Mouse (Mus musculus) thymus, adult 2 months (tissue): ENCODE data around the gene 2410004B18Rik. TPM values are rescaled to one million over a fixed set of nuclear protein-coding genes. Genes with fewer than 3 reads are reported as not detected.

Experiments
- DNase-seq: peaks from one replicate; pipeline ENCODE4 v3.0.0; 2021
- H3K27ac ChIP-seq: fragments of 200-500 bp; 2 replicates; pipeline ENCODE4 v1.5.1; 2012; ENCODE audit warnings: low read length, control low read depth; ENCODE audit not compliant: control insufficient read depth, insufficient read depth
- H3K27me3 ChIP-seq: fragments of 200-500 bp; 2 replicates; pipeline ENCODE4 v1.6.1; 2012; ENCODE audit warnings: mild to moderate bottlenecking, low read length, moderate library complexity, mixed read lengths; ENCODE audit not compliant: control insufficient read depth, insufficient read depth
- H3K36me3 ChIP-seq: fragments of 200-500 bp; 2 replicates; pipeline ENCODE4 v1.6.1; 2012; ENCODE audit warnings: mild to moderate bottlenecking, low read length, moderate library complexity; ENCODE audit not compliant: control insufficient read depth, insufficient read depth
- H3K4me1 ChIP-seq: fragments of 200-500 bp; replicated peaks from 2 replicates; pipeline ENCODE4 v1.6.1; 2012; ENCODE audit warnings: low read length; ENCODE audit not compliant: control insufficient read depth, insufficient read depth
- H3K4me3 ChIP-seq: fragments of 200-500 bp; 2 replicates; pipeline ENCODE4 v1.5.1; 2012; ENCODE audit warnings: mild to moderate bottlenecking, low read length, control low read depth, moderate library complexity; ENCODE audit not compliant: control insufficient read depth, insufficient read depth
- CTCF ChIP-seq: fragments of 200-500 bp; IDR thresholded peaks from 2 replicates; pipeline ENCODE4 v1.5.1; 2012; ENCODE audit warnings: mild to moderate bottlenecking, control low read depth, low read length, moderate library complexity, borderline replicate concordance; ENCODE audit not compliant: control insufficient read depth, poor library complexity, insufficient read depth; ENCODE audit errors: extremely low read depth
- POLR2A ChIP-seq: fragments of 200-500 bp; IDR thresholded peaks from 2 replicates; pipeline ENCODE4 v1.6.1; 2012; ENCODE audit warnings: mild to moderate bottlenecking, low read length, control low read depth, moderate library complexity; ENCODE audit not compliant: control insufficient read depth, poor library complexity, insufficient read depth; ENCODE audit errors: extremely low read depth
- WGBS: fragments of 180-500 bp; shearing (Covaris S2); methylation state at CpG from one replicate; pipeline ENCODE4 v1.1.7; 2018; 5-methylcytosine and 5-hydroxymethylcytosine counted together
- polyA plus RNA-seq: library from polyadenylated mRNA; depleted of rRNA; stranded (reverse); fragments of >200 nt; gene quantifications from 2 replicates; pipeline ENCODE4 v1.2.3, GENCODE M21; 2012

The 2410004B18Rik gene
- polyA plus RNA-seq, 1 experiment, result 20.6 TPM

DNA sequence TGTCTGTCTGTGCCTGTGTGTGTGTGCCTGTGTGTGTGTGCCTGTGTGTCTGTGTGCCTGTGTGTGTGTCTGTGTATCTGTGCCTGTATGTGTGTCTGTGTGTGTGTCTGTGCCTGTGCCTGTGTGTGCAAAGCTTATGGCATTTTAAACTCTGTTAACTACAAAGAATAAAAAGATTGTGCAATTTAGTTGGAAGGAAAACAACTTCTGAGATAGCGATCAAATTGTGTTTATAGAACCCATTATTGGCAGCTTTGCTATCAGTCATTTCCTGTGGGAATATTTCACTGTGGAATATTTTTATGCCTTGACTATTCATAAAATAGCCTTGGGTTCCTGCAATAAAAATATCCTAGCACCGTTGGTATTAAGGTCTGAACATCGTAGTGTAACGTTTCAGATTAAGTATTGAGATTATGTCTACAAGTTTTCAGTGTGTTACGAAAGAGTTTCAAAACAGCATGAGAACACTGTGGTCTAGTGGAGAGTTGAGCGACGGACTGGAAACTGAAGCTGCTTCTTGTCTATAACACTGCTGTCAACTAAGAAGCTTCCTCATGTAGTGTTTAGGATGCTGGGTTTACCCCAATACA is 47.6 kb downstream of the 2410004B18Rik start:
- H3K36me3 ChIP-seq, result no peaks in the 10 kb centered on the region
- no peak for TF ChIP-seq CTCF
- no peak for TF ChIP-seq POLR2A
- no peak overlapping the region for H3K4me3 ChIP-seq
- no peak for DNase-seq
- peaks cover 17% of the 10 kb centered on the region for H3K4me1 ChIP-seq
- no peak overlapping the region for H3K27ac ChIP-seq
- H3K27me3 ChIP-seq, result no peaks in the 10 kb centered on the region; the same call in 1 of the 2 replicates
- 92% methylated on average over 7 of the region's 7 CpGs for WGBS

DNA sequence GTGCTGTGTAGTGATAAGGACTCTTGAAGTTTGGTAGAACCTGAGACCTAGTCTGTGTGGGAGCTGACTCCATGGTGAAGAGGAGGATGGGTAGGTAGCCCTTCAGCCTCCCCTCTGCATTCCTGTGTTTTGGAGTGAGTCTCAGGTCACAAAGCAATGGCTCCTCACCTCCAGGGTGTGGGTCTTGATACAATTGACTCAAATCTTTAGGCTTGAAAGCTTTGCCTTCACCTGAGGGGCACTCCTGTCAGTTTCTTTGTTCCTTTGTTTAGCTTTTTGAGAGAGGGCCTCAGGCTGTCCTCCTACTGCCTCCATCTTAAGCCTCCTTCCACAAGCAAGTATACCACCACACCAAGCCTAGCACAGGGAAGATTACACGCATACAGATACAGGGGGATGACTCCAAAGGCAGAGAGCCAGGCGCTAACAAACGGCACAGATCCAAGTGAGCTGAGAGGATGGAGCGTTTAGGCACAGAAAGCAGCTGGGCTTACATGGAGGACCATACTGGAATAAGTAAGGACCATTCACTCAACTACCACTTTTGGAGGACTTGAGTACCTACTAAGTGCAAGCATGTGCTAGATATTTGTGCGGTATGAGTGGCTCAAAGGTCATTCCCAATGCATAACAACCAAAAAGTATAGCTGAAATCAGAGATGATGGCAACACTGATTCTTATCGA is 48.6 kb downstream of the 2410004B18Rik start:
- no peaks in the 10 kb centered on the region; the same call in 1 of the 2 replicates for H3K27me3 ChIP-seq
- H3K36me3 ChIP-seq, result no peaks in the 10 kb centered on the region
- no peak for DNase-seq
- TF ChIP-seq POLR2A (no peak), CTCF (no peak)
- 89% methylated on average over 6 of the region's 6 CpGs for WGBS
- H3K4me3 ChIP-seq, result no peak overlapping the region
- H3K4me1 ChIP-seq, result peaks cover 17% of the 10 kb centered on the region
- H3K27ac ChIP-seq, result no peak overlapping the region

DNA sequence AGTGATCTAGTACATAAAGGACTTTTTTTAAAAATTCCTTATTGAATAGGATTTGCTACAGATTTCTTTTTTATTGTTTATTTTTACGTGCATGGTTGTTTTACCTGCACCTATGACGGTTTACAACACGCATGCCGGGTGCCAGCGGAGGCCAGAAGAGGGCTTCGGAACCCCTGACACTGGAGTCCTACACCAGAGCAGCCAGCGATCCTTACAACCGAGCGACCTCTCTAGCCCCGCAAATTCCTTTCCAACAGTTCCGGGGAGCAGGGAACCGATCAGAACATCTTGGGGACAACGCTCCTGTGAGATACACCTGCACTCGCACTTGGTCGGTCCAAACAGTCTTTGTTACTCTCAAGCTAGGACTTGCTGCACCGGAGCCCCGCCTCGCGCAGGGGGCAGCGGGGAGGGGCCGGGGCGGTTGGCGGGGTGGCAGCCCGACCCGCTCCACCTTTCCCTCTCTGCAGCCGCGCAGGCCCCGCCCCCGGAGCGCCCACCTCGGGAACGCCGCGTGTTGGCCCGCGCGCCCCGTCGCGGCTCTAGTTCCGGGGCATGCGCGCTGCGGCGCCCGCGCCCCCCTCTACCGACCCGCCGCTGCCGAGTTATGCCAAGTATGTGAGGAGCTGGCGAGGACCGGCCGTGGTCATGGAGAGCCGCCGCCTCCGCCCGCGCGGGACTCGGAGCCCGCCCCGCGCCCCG is 49.6 kb downstream of the 2410004B18Rik start, which contains the start of gene Syde2:
TSS of gene Syde2 (plus strand) at position 603 of the 702 bp plus-strand sequence.
- Histone ChIP-seq H3K4me3 (peak within 1 kb of the TSS; percentile 67), H3K27me3 (no peaks in the 10 kb centered on the region; the same call in 1 of the 2 replicates), H3K36me3 (no peaks in the 10 kb centered on the region), H3K27ac (no peak within 1 kb of the TSS), H3K4me1 (peaks cover 20% of the 10 kb centered on the region)
- under 1% methylated on average over 65 of the region's 65 CpGs for WGBS
- TF ChIP-seq POLR2A (peak; percentile 39; the same call in 1 of the 2 replicates), CTCF (no peak)
- DNase-seq, result peak; percentile 89

DNA sequence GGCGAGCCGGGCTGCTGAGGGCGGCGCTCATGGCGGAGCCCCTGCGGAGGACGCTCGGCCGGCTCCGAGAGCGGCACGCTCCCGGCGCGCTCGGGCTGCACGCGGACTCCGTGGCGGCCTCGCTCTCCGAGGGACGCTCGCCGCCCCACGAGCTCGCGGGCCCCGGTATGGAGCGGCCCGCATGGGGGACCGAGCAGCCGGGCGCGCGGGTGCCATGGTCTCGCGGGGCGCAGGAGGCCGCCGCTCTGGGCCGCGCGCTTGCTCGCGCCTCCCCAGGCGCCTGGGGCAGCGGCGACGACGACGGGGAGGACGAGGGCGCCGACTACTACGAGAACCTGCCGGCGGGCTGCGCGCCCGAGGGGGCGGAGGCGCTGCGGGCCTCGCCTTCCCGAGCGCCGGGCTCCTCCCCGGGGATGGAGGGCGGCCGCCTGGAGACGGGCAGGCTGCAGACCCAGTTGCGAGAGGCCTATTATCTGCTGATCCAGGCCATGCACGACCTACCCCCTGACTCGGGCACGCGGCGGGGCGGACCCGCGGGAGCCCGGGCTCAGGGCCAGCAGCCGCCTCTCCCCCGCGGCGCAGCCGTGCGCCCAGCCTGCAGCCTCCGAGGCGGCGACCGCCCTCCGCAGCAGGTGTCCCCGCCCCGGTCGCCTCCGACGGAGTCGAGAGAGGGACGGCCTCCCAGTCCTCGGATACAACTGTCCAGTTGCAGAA is 50.3 kb downstream of the 2410004B18Rik start:
- Histone ChIP-seq H3K27ac (no peak overlapping the region), H3K27me3 (no peaks in the 10 kb centered on the region; the same call in 1 of the 2 replicates), H3K4me3 (peak overlapping the region; percentile 67), H3K4me1 (peaks cover 20% of the 10 kb centered on the region), H3K36me3 (no peaks in the 10 kb centered on the region)
- under 1% methylated on average over 100 of the region's 101 CpGs for WGBS
- TF ChIP-seq CTCF (no peak), POLR2A (peak; percentile 6; the same call in 1 of the 2 replicates)
- peak; percentile 48 for DNase-seq

DNA sequence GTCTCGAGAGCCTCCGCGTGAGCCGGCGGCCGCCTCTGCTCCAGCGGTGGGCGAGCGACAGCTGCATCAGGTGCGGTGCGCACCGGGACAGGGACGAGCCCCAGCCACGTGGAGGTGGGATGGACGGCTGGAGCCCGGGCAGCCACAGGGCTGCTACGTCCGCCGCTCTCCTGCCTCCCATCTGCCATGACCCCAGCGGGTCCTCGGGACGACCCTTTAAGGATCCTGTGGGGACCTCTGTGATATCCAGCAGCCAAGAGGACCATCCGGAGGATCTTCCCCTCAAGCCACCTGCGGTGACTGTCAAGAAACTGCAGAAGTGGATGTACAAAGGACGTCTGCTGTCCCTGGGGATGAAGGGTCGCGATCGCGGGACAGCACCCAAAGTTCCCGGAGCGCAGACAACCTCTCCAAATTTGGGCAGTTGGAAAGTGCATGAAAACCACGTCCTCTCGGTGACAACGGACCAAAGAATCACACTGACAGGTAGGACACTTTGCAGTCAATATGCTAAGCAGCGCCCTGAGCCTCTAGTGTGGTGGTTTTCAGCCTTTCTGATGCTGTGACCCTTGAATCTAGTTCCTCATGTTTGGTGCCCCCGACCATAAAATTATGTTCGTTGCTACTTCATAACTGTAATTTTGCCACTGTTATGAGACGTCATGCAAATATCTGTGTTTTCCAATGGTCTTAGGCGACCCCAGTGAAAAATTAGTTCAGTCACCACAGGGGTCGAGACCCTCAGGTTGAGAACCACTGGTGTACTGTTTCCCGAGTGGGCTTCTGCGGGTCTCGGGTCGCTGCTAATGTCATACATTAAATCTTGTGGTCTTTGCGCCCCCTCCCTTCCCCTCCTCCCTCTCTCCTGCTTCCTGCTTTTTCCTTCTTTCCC is 51.1 kb downstream of the 2410004B18Rik start:
- no peaks in the 10 kb centered on the region; the same call in 1 of the 2 replicates for H3K27me3 ChIP-seq
- peaks cover 24% of the 10 kb centered on the region for H3K4me1 ChIP-seq
- TF ChIP-seq POLR2A, result no peak
- H3K27ac ChIP-seq, result no peak overlapping the region
- DNase-seq, result no peak
- H3K36me3 ChIP-seq, result no peaks in the 10 kb centered on the region
- 3% methylated on average over 45 of the region's 45 CpGs for WGBS
- H3K4me3 ChIP-seq, result peak overlapping the region; percentile 67
